Mouse (Mus musculus): ENCODE results near the gene Ints13. TPM values are rescaled to one million over a fixed set of nuclear protein-coding genes. Genes with fewer than 3 reads are reported as not detected.
"Not testable (repeated sequence)": the region's sequence is repeated elsewhere in the genome, so short reads cannot be mapped to it uniquely, and the experiment has no call there.

Gene Ints13
- polyA plus RNA-seq, 1 experiment from 2014 or later, result 96.1 TPM

DNA sequence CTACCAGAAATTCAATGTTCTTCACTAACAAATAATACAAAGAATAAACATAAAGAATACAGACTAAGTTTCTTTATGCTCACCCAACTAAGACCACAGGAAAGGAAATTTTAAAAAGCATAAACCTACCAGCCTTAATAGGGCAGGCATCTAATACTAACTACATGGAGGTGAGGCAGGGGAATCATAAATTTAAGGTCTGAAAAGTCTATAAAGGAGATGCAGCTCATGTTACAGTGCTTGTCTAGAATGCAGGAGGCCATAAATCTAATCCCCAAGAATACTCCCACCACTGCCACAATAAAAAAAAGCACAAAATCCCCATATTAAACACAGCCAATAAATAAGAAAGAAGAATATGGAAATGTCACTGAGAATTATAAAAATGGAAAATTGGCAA is 5.6 kb downstream of the Ints13 start:
- no peak overlapping the region for H3K27ac ChIP-seq (replicated peaks; ENCODE audit: low read depth, low read length)
- H3K4me1 ChIP-seq (ENCODE audit: control insufficient read depth, insufficient read depth, low read length), result no peaks in the 10 kb centered on the region
- no peaks in the 10 kb centered on the region for H3K27me3 ChIP-seq (ENCODE audit: control insufficient read depth, insufficient read depth, low read length)
- no peak overlapping the region for H3K4me3 ChIP-seq (ENCODE audit: low read depth, low read length)
- DNase-seq (ENCODE audit: low spot score) (no peak), ATAC-seq (replicated peaks; ENCODE audit: insufficient number of reproducible peaks, low FRiP score, low TSS enrichment, low read depth) (no peak)
- no peaks in the 10 kb centered on the region for H3K36me3 ChIP-seq (replicated peaks; ENCODE audit: control insufficient read depth, insufficient read depth, low read depth, low read length)
- no peak overlapping the region for H3K4me2 ChIP-seq (ENCODE audit: low read depth, low read length)
- H3K9me3 ChIP-seq (replicated peaks; ENCODE audit: control insufficient read depth, low read length), result no peaks in the 10 kb centered on the region
- no peak overlapping the region for H3K9ac ChIP-seq (replicated peaks; ENCODE audit: low read length)

DNA sequence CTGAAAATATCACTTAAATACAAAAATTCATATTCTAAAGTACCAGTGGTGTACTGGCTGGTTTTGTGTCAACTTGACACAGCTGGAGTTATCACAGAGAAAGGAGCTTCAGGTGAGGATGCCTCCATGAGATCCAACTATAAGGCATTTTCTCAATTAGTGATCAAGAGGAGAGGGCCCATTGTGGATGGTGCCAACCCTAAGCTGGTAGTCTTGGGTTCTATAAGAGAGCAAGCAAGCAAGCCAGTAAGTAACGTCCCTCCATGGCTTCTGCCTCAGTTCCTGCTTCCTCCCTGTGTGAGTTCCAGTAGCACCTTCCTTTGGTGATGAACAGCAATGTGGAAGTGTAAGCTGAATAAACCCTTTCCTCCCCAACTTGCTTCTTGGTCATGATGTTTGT is 15.2 kb downstream of the Ints13 start:
- not testable (repeated sequence) for H3K4me3 ChIP-seq (ENCODE audit: low read depth, low read length); H3K36me3 ChIP-seq (replicated peaks; ENCODE audit: control insufficient read depth, insufficient read depth, low read depth, low read length); H3K9me3 ChIP-seq (replicated peaks; ENCODE audit: control insufficient read depth, low read length); H3K4me1 ChIP-seq (ENCODE audit: control insufficient read depth, insufficient read depth, low read length); H3K9ac ChIP-seq (replicated peaks; ENCODE audit: low read length); ATAC-seq (replicated peaks; ENCODE audit: insufficient number of reproducible peaks, low FRiP score, low TSS enrichment, low read depth); H3K4me2 ChIP-seq (ENCODE audit: low read depth, low read length); H3K27me3 ChIP-seq (ENCODE audit: control insufficient read depth, insufficient read depth, low read length); H3K27ac ChIP-seq (replicated peaks; ENCODE audit: low read depth, low read length); DNase-seq (ENCODE audit: low spot score)
- WGBS, result 91% methylated on average over 1 of the region's 1 CpGs

DNA sequence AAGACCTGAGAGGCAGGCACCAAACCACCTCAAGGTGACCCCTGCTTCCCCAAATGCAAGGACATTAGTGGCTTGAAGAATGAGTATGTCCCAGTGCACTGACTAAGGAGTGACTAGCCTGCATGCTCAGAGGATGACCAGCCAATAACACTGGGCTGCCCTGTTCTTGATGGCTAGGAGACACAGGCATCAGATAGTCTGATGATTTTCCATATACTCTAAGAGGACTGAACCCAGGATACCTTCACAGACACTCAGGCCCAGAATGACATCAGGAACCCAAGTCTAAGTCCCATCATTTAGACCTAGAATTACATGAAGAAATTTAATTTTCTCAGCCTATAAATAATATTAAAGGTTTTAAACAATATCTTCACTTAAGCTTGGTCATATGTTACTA is 26.3 kb downstream of the Ints13 start:
- DNase-seq (ENCODE audit: low spot score) (no peak), ATAC-seq (replicated peaks; ENCODE audit: insufficient number of reproducible peaks, low FRiP score, low TSS enrichment, low read depth) (no peak)
- H3K27ac ChIP-seq (replicated peaks; ENCODE audit: low read depth, low read length), result no peak overlapping the region
- no peaks in the 10 kb centered on the region for H3K27me3 ChIP-seq (ENCODE audit: control insufficient read depth, insufficient read depth, low read length)
- no peaks in the 10 kb centered on the region for H3K4me1 ChIP-seq (ENCODE audit: control insufficient read depth, insufficient read depth, low read length)
- H3K4me2 ChIP-seq (ENCODE audit: low read depth, low read length), result no peak overlapping the region
- no peak overlapping the region for H3K4me3 ChIP-seq (ENCODE audit: low read depth, low read length)
- peaks cover 7% of the 10 kb centered on the region; the same call in 1 of the 2 replicates for H3K36me3 ChIP-seq (replicated peaks; ENCODE audit: control insufficient read depth, insufficient read depth, low read depth, low read length)
- H3K9ac ChIP-seq (replicated peaks; ENCODE audit: low read length), result no peak overlapping the region
- no peaks in the 10 kb centered on the region for H3K9me3 ChIP-seq (replicated peaks; ENCODE audit: control insufficient read depth, low read length)

DNA sequence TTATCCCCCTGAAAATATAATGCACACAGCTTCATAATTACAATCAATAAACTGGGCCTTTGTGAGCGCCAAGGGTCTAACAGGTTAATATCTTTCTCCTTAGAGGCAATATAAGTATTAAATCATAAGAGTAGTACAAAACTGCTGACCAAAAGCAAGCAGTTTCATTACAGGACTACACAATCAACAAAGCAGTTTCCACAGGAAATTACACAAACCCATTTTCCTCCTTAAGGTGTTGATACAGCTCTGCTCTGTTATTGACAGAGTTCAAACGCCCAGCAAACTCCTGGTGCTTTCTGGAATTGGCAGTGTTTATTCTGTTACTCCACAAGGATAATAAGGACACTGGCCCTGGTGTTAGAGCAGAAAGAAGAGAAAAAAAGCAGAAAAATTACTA is 27.2 kb downstream of the Ints13 start:
- Histone ChIP-seq H3K4me2 (ENCODE audit: low read depth, low read length) (no peak overlapping the region), H3K9me3 (replicated peaks; ENCODE audit: control insufficient read depth, low read length) (no peaks in the 10 kb centered on the region), H3K27me3 (ENCODE audit: control insufficient read depth, insufficient read depth, low read length) (no peaks in the 10 kb centered on the region), H3K27ac (replicated peaks; ENCODE audit: low read depth, low read length) (no peak overlapping the region), H3K4me3 (ENCODE audit: low read depth, low read length) (no peak overlapping the region), H3K4me1 (ENCODE audit: control insufficient read depth, insufficient read depth, low read length) (no peaks in the 10 kb centered on the region), H3K36me3 (replicated peaks; ENCODE audit: control insufficient read depth, insufficient read depth, low read depth, low read length) (peaks cover 2% of the 10 kb centered on the region; the same call in 1 of the 2 replicates), H3K9ac (replicated peaks; ENCODE audit: low read length) (no peak overlapping the region)
- WGBS, result 81% methylated on average over 2 of the region's 2 CpGs
- DNase-seq (ENCODE audit: low spot score), result no peak
- ATAC-seq (replicated peaks; ENCODE audit: insufficient number of reproducible peaks, low FRiP score, low TSS enrichment, low read depth), result no peak

DNA sequence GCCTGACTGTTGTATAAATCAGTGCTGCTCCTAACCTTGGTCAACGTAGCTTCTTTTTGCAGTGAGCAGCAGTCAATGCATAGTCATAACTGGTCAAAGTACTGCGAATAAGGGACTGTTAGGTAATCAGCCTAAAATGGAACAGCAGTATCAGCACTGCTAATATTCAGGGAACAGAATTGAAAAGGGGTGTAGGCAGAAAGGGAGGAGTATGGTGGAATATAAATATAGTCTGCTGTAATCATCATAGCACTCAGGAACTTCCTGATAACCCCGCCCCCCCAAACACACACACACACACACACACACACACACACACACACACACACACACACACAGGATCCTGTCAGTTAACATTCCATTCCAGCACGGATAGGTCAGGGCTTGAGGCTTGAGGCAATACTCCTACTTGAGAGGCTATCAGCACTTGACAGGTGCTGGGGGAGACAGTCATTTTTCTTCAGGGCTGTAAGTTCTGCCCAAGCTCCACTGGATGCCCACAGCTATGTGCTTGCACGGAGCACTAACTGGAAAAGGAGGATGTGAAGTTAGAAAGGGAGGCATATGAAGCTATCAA is 32.3 kb downstream of the Ints13 start:
- no peak overlapping the region for H3K9ac ChIP-seq (replicated peaks; ENCODE audit: low read length)
- no peak overlapping the region for H3K4me2 ChIP-seq (ENCODE audit: low read depth, low read length)
- ATAC-seq (replicated peaks; ENCODE audit: insufficient number of reproducible peaks, low FRiP score, low TSS enrichment, low read depth), result no peak
- no peaks in the 10 kb centered on the region for H3K9me3 ChIP-seq (replicated peaks; ENCODE audit: control insufficient read depth, low read length)
- no peak for DNase-seq (ENCODE audit: low spot score)
- H3K36me3 ChIP-seq (replicated peaks; ENCODE audit: control insufficient read depth, insufficient read depth, low read depth, low read length), result no peaks in the 10 kb centered on the region
- H3K4me3 ChIP-seq (ENCODE audit: low read depth, low read length), result no peak overlapping the region
- 89% methylated on average over 5 of the region's 5 CpGs for WGBS
- no peak overlapping the region for H3K27ac ChIP-seq (replicated peaks; ENCODE audit: low read depth, low read length)
- no peaks in the 10 kb centered on the region for H3K27me3 ChIP-seq (ENCODE audit: control insufficient read depth, insufficient read depth, low read length)
- H3K4me1 ChIP-seq (ENCODE audit: control insufficient read depth, insufficient read depth, low read length), result no peaks in the 10 kb centered on the region

DNA sequence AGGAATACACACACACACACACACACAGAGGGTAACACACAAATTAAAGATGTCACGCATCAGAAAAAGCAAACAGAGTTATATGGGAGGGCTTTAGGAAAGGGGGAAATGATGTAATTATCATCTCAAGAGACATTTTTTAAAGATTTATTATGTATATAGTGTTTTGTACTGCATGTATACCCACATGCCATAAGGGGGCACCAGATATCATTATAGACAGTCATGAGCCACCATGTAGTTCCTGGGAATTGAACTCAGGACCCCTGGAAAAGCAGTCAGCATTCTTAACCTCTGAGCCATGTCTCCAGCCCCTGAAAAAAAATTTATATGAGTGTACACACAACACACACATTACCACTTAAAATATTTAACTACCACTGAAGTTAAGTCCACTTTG is 33.0 kb downstream of the Ints13 start:
- no peak for DNase-seq (ENCODE audit: low spot score)
- no peak overlapping the region for H3K4me2 ChIP-seq (ENCODE audit: low read depth, low read length)
- no peak overlapping the region for H3K9ac ChIP-seq (replicated peaks; ENCODE audit: low read length)
- H3K4me1 ChIP-seq (ENCODE audit: control insufficient read depth, insufficient read depth, low read length), result no peaks in the 10 kb centered on the region
- no peak for ATAC-seq (replicated peaks; ENCODE audit: insufficient number of reproducible peaks, low FRiP score, low TSS enrichment, low read depth)
- H3K9me3 ChIP-seq (replicated peaks; ENCODE audit: control insufficient read depth, low read length), result no peaks in the 10 kb centered on the region
- no peaks in the 10 kb centered on the region for H3K27me3 ChIP-seq (ENCODE audit: control insufficient read depth, insufficient read depth, low read length)
- 85% methylated on average over 1 of the region's 1 CpGs for WGBS
- no peaks in the 10 kb centered on the region for H3K36me3 ChIP-seq (replicated peaks; ENCODE audit: control insufficient read depth, insufficient read depth, low read depth, low read length)
- H3K4me3 ChIP-seq (ENCODE audit: low read depth, low read length), result no peak overlapping the region
- no peak overlapping the region for H3K27ac ChIP-seq (replicated peaks; ENCODE audit: low read depth, low read length)

DNA sequence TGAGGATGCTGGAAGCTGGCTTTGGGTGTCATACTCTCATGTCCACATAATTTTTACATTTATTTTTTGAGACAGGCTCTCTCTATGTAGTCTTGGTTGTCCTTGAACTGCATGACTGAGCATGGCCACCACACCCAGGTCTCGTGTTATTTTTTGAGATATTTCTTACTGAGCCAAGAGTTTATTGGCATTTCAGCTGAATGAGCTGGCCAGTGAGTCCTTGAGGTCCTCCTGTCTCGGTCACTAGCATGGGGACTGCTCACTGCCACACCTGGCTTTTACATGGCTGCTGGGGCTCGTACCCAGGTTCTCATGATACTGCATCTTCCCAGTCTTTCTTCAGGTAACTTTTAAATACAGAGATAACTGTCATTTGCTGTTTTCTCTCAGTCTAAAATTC is 37.2 kb downstream of the Ints13 start:
- Histone ChIP-seq H3K4me2 (ENCODE audit: low read depth, low read length) (no peak overlapping the region), H3K4me3 (ENCODE audit: low read depth, low read length) (no peak overlapping the region), H3K36me3 (replicated peaks; ENCODE audit: control insufficient read depth, insufficient read depth, low read depth, low read length) (no peaks in the 10 kb centered on the region), H3K4me1 (ENCODE audit: control insufficient read depth, insufficient read depth, low read length) (no peaks in the 10 kb centered on the region), H3K27me3 (ENCODE audit: control insufficient read depth, insufficient read depth, low read length) (no peaks in the 10 kb centered on the region), H3K9ac (replicated peaks; ENCODE audit: low read length) (no peak overlapping the region), H3K9me3 (replicated peaks; ENCODE audit: control insufficient read depth, low read length) (no peaks in the 10 kb centered on the region), H3K27ac (replicated peaks; ENCODE audit: low read depth, low read length) (no peak overlapping the region)
- 81% methylated on average over 3 of the region's 3 CpGs for WGBS
- DNase-seq (ENCODE audit: low spot score), result no peak
- no peak for ATAC-seq (replicated peaks; ENCODE audit: insufficient number of reproducible peaks, low FRiP score, low TSS enrichment, low read depth)

DNA sequence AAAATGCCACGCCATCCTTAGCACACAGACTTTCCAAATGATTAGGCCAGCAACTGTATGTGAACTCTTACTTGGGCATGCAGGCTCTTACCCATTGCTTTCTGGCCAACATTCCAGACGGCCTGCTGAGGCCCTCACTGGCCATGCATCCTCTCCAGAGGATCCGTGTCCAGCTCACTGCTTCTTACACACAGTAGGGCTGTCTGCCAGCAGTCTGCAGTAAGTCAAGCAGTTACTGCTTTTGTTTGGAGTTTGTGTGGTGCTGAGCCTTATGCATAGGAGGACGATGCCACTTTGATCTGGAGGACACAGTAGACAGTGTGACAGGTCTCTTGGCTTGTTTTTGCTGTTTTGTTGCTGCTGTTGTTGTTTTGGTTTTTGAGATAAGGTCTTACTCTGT is 39.0 kb downstream of the Ints13 start:
- no peaks in the 10 kb centered on the region for H3K36me3 ChIP-seq (replicated peaks; ENCODE audit: control insufficient read depth, insufficient read depth, low read depth, low read length)
- ATAC-seq (replicated peaks; ENCODE audit: insufficient number of reproducible peaks, low FRiP score, low TSS enrichment, low read depth) (no peak), DNase-seq (ENCODE audit: low spot score) (no peak)
- no peaks in the 10 kb centered on the region for H3K9me3 ChIP-seq (replicated peaks; ENCODE audit: control insufficient read depth, low read length)
- H3K27ac ChIP-seq (replicated peaks; ENCODE audit: low read depth, low read length), result no peak overlapping the region
- no peak overlapping the region for H3K4me2 ChIP-seq (ENCODE audit: low read depth, low read length)
- H3K27me3 ChIP-seq (ENCODE audit: control insufficient read depth, insufficient read depth, low read length), result no peaks in the 10 kb centered on the region
- H3K4me1 ChIP-seq (ENCODE audit: control insufficient read depth, insufficient read depth, low read length), result no peaks in the 10 kb centered on the region
- WGBS, result 52% methylated on average over 4 of the region's 4 CpGs
- no peak overlapping the region for H3K4me3 ChIP-seq (ENCODE audit: low read depth, low read length)
- no peak overlapping the region for H3K9ac ChIP-seq (replicated peaks; ENCODE audit: low read length)

All from embryonic facial prominence, embryonic 11.5 days (tissue).